Mouse (Mus musculus) ES-E14 (cell line): ENCODE results near the gene D8Ertd738e.

Experiments
- ZC3H11A ChIP-seq: IDR thresholded peaks from 2 replicates; pipeline ENCODE4 v1.6.1; 2012; ENCODE audit warnings: low read depth, mild to moderate bottlenecking, inconsistent platforms, low read length, borderline replicate concordance
- ZNF384 ChIP-seq: IDR thresholded peaks from 2 replicates; pipeline ENCODE4 v1.6.1; 2012; ENCODE audit warnings: low read depth, low read length, inconsistent platforms

GRCm38 (mm10) chr8:84255858-84256257 lies 6.3 kb upstream of the D8Ertd738e start:
- TF ChIP-seq ZNF384 (no peak), ZC3H11A (no peak)
